Comparison of ENCODE assay signal across 29 mouse cellular contexts in the genomic region with DNA sequence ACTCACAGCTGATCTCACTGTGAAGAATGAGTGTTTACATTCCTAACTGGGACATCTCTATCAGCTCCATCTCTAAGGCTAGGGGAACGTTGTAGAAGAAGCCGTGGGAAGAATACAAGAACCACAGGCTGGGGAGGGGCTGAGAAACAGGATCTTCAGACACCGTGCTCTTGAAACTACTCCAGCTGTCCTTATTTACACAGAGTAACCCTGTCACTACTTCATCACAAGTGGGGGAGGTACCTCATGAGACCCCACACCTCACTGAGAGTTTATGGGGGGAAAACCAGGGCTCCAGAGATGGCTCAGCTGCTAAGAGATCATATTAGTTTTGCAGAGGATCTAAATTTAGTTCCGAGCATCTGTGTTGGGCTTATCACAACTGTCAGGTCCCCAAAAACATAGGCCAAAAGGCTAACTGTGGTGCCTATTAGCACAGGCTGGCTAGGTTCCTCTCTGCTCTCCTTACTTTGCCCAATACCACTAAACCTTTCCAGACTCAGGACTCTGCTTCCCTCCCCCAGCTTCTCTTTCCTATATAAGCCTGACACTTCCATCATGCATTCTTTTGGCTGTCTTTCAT.
A peak's percentile ranks its signal among the peaks of the same experiment; 100 is the strongest.
DNase-seq lines count a peak whose midpoint lies in the region; ATAC-seq and TF ChIP-seq lines count a peak whose summit lies in the region.
"Had no signal": no experiment of that assay in that cellular context is flagged by ENCODE, and none has a peak within 500 bp of the region (broad histone marks: within the 10 kb centered on the region; RNA-seq: fewer than 3 reads in every experiment).

No protein-coding gene starts in this region.

- H3K9ac ChIP-seq in lung, embryonic 14.5 days: no peak overlapping the region
- H3K9ac ChIP-seq: embryonic facial prominence, embryonic 15.5 days; forebrain, embryonic 13.5 days; heart, embryonic 12.5 days; hindbrain, embryonic 13.5 days; limb, embryonic 15.5 days; liver, embryonic 15.5 days; stomach, embryonic 15.5 days had no signal

- intact Hi-C loops in gastrocnemius, adult 2 months (cut with DNase I): no loop called here

- H3K4me3 ChIP-seq in gastrocnemius, adult 2 months: no peak overlapping the region
- no peak overlapping the region for H3K4me3 ChIP-seq in lung, embryonic 14.5 days (ENCODE audit: low read depth, low read length)
- H3K4me3 ChIP-seq: embryonic facial prominence, embryonic 15.5 days; forebrain, embryonic 13.5 days; heart, embryonic 12.5 days; hindbrain, embryonic 13.5 days; layer of hippocampus, adult 2 months; left cerebral cortex, adult 2 months; limb, embryonic 15.5 days; liver, embryonic 15.5 days; stomach, embryonic 15.5 days had no signal

- 14% methylated on average over 4 of the region's 4 CpGs for WGBS in lung, embryonic 14.5 days

- H3K4me2 ChIP-seq in lung, embryonic 14.5 days: no peak overlapping the region
- H3K4me2 ChIP-seq: embryonic facial prominence, embryonic 15.5 days; forebrain, embryonic 13.5 days; heart, embryonic 12.5 days; hindbrain, embryonic 13.5 days; limb, embryonic 15.5 days; liver, embryonic 15.5 days; stomach, embryonic 15.5 days had no signal

- TF ChIP-seq CTCF in gastrocnemius, adult 2 months (IDR thresholded peaks at IDR 0.05): no peak
- no peak for TF ChIP-seq CTCF in lung, embryonic 14.5 days (IDR thresholded peaks at IDR 0.05; ENCODE audit: low read depth)

- no peaks in the 10 kb centered on the region for H3K9me3 ChIP-seq in lung, embryonic 14.5 days (ENCODE audit: low read depth, low read length)
- H3K9me3 ChIP-seq: G1E; hindbrain, embryonic 13.5 days; limb, embryonic 15.5 days; liver, embryonic 15.5 days; stomach, embryonic 15.5 days had no signal

- H3K36me3 ChIP-seq in lung, embryonic 14.5 days (ENCODE audit: insufficient read depth): no peaks in the 10 kb centered on the region
- H3K36me3 ChIP-seq: embryonic facial prominence, embryonic 15.5 days; G1E; heart, embryonic 12.5 days; hindbrain, embryonic 13.5 days; limb, embryonic 15.5 days; liver, embryonic 15.5 days; stomach, embryonic 15.5 days had no signal

- peak overlapping the region; percentile 12; the same call in 1 of the 2 replicates for H3K27ac ChIP-seq in gastrocnemius, adult 2 months
- H3K27ac ChIP-seq in lung, embryonic 14.5 days (ENCODE audit: low read depth): no peak overlapping the region
- H3K27ac ChIP-seq: embryonic facial prominence, embryonic 15.5 days; forebrain, embryonic 13.5 days; hindbrain, embryonic 13.5 days; layer of hippocampus, adult 2 months; left cerebral cortex, adult 2 months; limb, embryonic 15.5 days; liver, embryonic 15.5 days; macrophage; stomach, embryonic 15.5 days had no signal

- no peak for DNase-seq in gastrocnemius, adult 2 months
- DNase-seq in gastrocnemius, adult 8-10 months (ENCODE audit: low spot score in 2 of 2): no peak
- peak; percentile 21 for DNase-seq in lung, embryonic 14.5 days
- no peak for DNase-seq in lung, postnatal 4 days
- peak; percentile 19 for DNase-seq in lung, postnatal 36 days
- DNase-seq: adrenal gland, postnatal 10 days; cerebellum, adult 9-11 months; gastrocnemius, postnatal 25 days; heart, adult 18-20 months; heart, postnatal 4 days; kidney, adult 2 months; kidney, postnatal 36 days; midbrain, embryonic 14.5 days; right cerebral cortex, postnatal 25 days; thymus, adult 18-20 months; thymus, postnatal 25 days had no signal

- H3K4me1 ChIP-seq in lung, embryonic 14.5 days (ENCODE audit: insufficient read depth): no peaks in the 10 kb centered on the region
- H3K4me1 ChIP-seq: forebrain, embryonic 13.5 days; hindbrain, embryonic 13.5 days; limb, embryonic 15.5 days; liver, embryonic 15.5 days; stomach, embryonic 15.5 days had no signal

- ATAC-seq in lung, embryonic 14.5 days (ENCODE audit: insufficient read depth): no peak; the same call in 1 of the 2 replicates
- ATAC-seq in common myeloid progenitor, adult 5-6 weeks (replicated peaks; ENCODE audit: low read depth, poor library complexity, severe bottlenecking): 0 out of 2 replicates have a peak, but pooled peaks have one; percentile 36
- no peak for ATAC-seq in megakaryocyte progenitor cell, adult 5-6 weeks (replicated peaks; ENCODE audit: poor library complexity)
- ATAC-seq: forebrain, embryonic 13.5 days had no signal

- H3K27me3 ChIP-seq in lung, embryonic 14.5 days (ENCODE audit: insufficient read depth, low read length): no peaks in the 10 kb centered on the region
- H3K27me3 ChIP-seq: embryonic facial prominence, embryonic 15.5 days; forebrain, embryonic 13.5 days; heart, embryonic 12.5 days; hindbrain, embryonic 13.5 days; limb, embryonic 15.5 days; liver, embryonic 15.5 days; stomach, embryonic 15.5 days had no signal

Comparison
In these comparisons a context has a peak if more than half of its experiments do, and no peak if none do; other contexts are left out.
1. DNase-seq: peak in lung, embryonic 14.5 days (single experiment) and lung, postnatal 36 days (single experiment); none in gastrocnemius, adult 2 months (single experiment), gastrocnemius, adult 8-10 months (0 of 2) and lung, postnatal 4 days (0 of 2).